Mouse (Mus musculus) stomach, embryonic 15.5 days (tissue): ENCODE measurements around the gene Ttc39b. TPM values are rescaled to one million over a fixed set of nuclear protein-coding genes. Genes with fewer than 3 reads are reported as not detected.

Experiments used
- ATAC-seq: fragments of 200-750 bp; cut with Nextera tagmentation; 2 replicates; pipeline ENCODE4 v1.8.0; 2017; ENCODE audit warnings: low read depth, moderate number of reproducible peaks, moderate TSS enrichment; ENCODE audit not compliant: insufficient read depth, low FRiP score
- H3K27ac ChIP-seq: fragments of 300-500 bp; sonication (generic); 2 replicates; pipeline ENCODE4 v1.5.1; 2015; ENCODE audit warnings: mild to moderate bottlenecking, inconsistent platforms
- H3K27me3 ChIP-seq: fragments of 300-500 bp; sonication (generic); replicated peaks from 2 replicates; pipeline ENCODE4 v1.6.1; 2015; ENCODE audit warnings: inconsistent platforms
- H3K36me3 ChIP-seq: fragments of 300-500 bp; sonication (generic); 2 replicates; pipeline ENCODE4 v1.6.1; 2015; ENCODE audit warnings: inconsistent platforms
- H3K4me1 ChIP-seq: fragments of 300-500 bp; sonication (generic); 2 replicates; pipeline ENCODE4 v1.6.1; 2015; ENCODE audit warnings: inconsistent platforms
- H3K4me2 ChIP-seq: fragments of 300-500 bp; sonication (generic); 2 replicates; pipeline ENCODE4 v1.6.1; 2015; ENCODE audit warnings: mild to moderate bottlenecking, inconsistent platforms
- H3K4me3 ChIP-seq: fragments of 300-500 bp; sonication (generic); replicated peaks from 2 replicates; pipeline ENCODE4 v1.5.1; 2015; ENCODE audit warnings: inconsistent platforms
- H3K9ac ChIP-seq: fragments of 300-500 bp; sonication (generic); 2 replicates; pipeline ENCODE4 v1.6.1; 2015; ENCODE audit warnings: inconsistent platforms
- H3K9me3 ChIP-seq: fragments of 300-500 bp; sonication (generic); 2 replicates; pipeline ENCODE4 v1.6.1; 2016; ENCODE audit warnings: inconsistent platforms
- WGBS: fragments of 180-500 bp; shearing (Covaris S2); methylation state at CpG from one replicate; pipeline ENCODE4 v1.1.7; 2015; 5-methylcytosine and 5-hydroxymethylcytosine counted together
- polyA plus RNA-seq: library from polyadenylated mRNA; unstranded; fragments of >200 nt; fragmentation: Nextera tagmentation; extraction: Ambion mirVana; gene quantifications from 2 replicates; pipeline ENCODE4 v1.2.1, GENCODE M21; 2015

Ttc39b gene
- polyA plus RNA-seq, 1 experiment from 2014 or later = 3.3 TPM

DNA sequence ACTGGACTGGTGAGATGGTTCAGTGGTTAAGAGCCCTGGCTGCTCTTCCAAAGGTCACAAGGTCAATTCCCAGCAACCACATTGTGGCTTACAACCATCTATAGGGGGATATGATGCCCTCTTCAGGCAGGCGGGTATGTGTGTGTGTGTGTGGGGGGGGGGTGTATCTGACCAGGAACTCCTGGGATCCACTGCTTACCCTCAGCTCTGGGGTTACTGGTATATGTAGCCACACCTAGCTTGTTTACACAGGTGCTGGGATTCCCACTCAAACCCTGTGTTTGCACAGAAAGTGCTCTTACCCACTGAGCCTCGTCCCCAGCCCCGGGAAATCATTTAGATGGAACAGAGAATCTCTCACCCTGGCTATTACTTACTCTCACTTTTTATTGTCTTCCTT lies 13.7 kb upstream of the Ttc39b start:
- Histone ChIP-seq H3K27ac (no peak overlapping the region), H3K4me2 (no peak overlapping the region), H3K36me3 (no peaks in the 10 kb centered on the region), H3K9me3 (no peaks in the 10 kb centered on the region), H3K4me3 (no peak overlapping the region), H3K4me1 (0 out of 2 replicates have a peak, but pooled peaks cover 3% of the 10 kb centered on the region), H3K9ac (no peak overlapping the region), H3K27me3 (no peaks in the 10 kb centered on the region)
- ATAC-seq = peak; percentile 63; the same call in 1 of the 2 replicates
- WGBS = 59% methylated on average over 3 of the region's 3 CpGs

DNA sequence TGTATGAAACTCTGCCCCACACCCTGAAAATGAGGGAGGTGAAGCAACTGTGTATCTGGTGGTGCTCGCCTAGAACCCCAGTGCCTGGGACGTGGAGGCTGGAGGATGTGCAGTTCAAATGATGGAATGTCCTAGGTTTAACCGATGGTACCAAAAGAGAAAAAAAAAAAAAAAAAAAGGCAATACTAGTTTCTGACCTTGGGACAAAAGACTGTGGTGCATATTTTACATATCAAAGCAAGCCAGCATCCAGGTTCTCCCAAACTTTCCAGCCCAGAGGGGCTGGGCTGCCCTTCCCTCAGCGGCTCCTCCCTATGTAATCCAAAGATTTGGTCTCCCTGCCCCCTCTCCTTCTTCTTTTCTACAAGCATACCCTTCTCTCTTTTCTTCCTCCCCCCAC lies 6.3 kb upstream of the Ttc39b start:
- Histone ChIP-seq H3K4me2 (no peak overlapping the region), H3K4me1 (no peaks in the 10 kb centered on the region), H3K9ac (no peak overlapping the region), H3K36me3 (no peaks in the 10 kb centered on the region), H3K4me3 (no peak overlapping the region), H3K27me3 (0 out of 2 replicates have a peak, but pooled peaks cover 4% of the 10 kb centered on the region), H3K27ac (no peak overlapping the region), H3K9me3 (no peaks in the 10 kb centered on the region)
- WGBS = 82% methylated on average over 4 of the region's 4 CpGs
- ATAC-seq = no peak

DNA sequence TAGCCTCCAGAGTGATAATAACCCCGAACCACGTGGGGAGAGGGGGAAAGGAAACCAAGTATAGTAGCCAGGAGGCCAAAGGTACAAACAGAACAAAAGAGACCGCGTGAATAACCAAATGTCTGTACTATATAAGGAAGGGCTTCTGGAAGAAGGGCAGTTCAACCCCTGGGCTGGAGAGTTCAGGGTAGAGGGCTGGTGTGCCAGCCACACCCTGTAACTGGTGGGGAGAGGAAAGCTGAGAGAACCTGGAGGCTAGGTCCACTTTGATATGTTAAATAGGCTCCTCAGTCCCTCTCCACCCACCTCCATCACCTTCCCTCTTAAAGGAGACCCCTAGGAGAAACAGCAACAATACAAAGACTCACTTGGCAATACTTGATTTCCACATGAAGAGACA lies 5.6 kb upstream of the Ttc39b start:
- 58% methylated on average over 4 of the region's 4 CpGs for WGBS
- Histone ChIP-seq H3K27ac (no peak overlapping the region), H3K9ac (no peak overlapping the region), H3K36me3 (no peaks in the 10 kb centered on the region), H3K4me2 (no peak overlapping the region), H3K27me3 (0 out of 2 replicates have a peak, but pooled peaks cover 7% of the 10 kb centered on the region), H3K4me3 (no peak overlapping the region), H3K9me3 (no peaks in the 10 kb centered on the region), H3K4me1 (no peaks in the 10 kb centered on the region)
- ATAC-seq = no peak

DNA sequence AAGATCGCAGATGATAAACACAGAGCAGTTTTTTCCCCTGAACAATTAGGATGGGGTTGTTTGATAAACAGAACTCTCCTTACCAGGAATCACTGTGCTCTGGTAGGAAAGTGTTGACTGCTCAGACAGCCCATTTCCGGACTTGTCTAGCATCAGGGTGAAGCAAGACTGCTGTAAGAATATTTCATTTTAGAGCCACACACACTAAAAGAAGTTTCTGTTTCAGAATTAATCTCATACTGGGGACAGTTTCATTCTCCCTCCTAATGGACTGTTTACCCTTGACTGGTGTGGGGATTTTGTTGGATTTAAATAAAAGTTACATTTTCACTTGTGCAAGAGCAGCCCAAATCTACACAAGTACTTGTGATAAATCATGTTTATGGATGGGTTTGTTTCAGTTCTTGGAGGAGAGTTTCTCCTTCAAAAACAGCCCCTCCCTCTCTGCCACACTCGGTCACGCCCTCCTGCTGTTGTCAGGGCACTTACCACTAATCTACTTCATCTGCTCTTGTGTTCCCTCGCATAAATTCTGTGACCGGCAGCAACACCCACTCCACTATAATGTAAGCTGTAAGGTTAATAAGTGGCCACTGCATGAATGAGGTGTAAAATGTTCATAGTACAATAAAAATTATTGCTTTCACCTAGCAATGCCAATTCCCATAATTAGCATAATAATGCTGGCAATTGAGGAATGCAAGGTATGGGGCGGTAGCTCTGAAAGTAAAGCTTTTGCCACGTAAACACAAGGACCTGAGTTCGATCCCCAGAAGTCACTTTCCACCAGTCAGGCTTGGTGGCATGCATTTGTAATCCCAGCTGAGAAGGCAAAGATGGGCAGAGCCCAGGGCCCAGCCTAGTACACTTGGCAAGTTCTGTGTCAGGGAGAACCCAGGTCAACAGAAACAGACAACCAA lies 4.2 kb upstream of the Ttc39b start:
- no peak for ATAC-seq
- Histone ChIP-seq H3K4me2 (no peak overlapping the region), H3K9me3 (no peaks in the 10 kb centered on the region), H3K4me3 (no peak overlapping the region), H3K27ac (no peak overlapping the region), H3K36me3 (no peaks in the 10 kb centered on the region), H3K4me1 (0 out of 2 replicates have a peak, but pooled peaks cover under 1% of the 10 kb centered on the region), H3K27me3 (0 out of 2 replicates have a peak, but pooled peaks cover 7% of the 10 kb centered on the region), H3K9ac (no peak overlapping the region)
- WGBS = 33% methylated on average over 9 of the region's 9 CpGs

DNA sequence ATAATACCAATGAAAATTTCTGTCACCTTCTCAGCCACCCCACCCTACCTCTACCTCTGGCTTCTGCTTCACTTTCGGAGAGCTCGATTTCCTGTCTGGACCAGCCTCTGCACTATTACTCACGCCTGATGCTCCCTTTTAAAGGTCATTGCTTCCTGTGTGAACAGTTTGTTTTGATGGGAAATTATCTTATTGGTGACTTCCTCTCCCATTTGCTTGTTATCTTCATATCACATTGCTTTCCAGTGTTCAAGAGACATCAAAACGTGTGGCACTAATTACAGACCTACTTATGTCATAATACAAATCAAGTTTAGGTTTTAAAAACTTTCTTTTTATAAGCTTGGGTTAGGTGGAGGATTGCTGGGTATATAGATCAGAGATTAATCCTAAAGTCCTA lies 3.5 kb upstream of the Ttc39b start:
- Histone ChIP-seq H3K9ac (no peak overlapping the region), H3K36me3 (no peaks in the 10 kb centered on the region), H3K4me1 (peaks cover 5% of the 10 kb centered on the region; the same call in 1 of the 2 replicates), H3K27ac (no peak overlapping the region), H3K27me3 (0 out of 2 replicates have a peak, but pooled peaks cover 7% of the 10 kb centered on the region), H3K9me3 (no peaks in the 10 kb centered on the region), H3K4me2 (no peak overlapping the region), H3K4me3 (no peak overlapping the region)
- no peak for ATAC-seq
- WGBS = 58% methylated on average over 4 of the region's 4 CpGs

DNA sequence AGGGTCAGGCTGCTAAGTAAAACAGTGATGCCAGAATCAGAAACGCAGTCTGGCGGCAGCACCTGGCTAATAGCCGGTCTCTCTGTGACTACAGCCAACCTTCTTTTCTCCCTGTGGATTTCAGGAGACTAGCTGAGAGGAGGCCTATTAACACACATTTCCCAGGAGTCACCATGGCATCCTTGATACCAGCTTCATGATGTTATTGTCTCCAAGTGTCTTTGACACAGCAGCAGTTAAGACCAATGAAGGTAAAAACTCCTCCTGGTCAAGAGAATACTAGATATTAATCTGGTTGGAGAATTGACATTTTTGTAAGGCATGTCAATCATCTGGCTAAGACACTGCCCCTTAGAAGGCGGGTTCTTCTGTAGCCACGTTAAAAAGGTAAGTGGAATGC lies 1.3 kb upstream of the Ttc39b start:
- Histone ChIP-seq H3K27ac (no peak overlapping the region), H3K4me1 (peaks cover 5% of the 10 kb centered on the region; the same call in 1 of the 2 replicates), H3K9me3 (no peaks in the 10 kb centered on the region), H3K9ac (no peak overlapping the region), H3K27me3 (0 out of 2 replicates have a peak, but pooled peaks cover 7% of the 10 kb centered on the region), H3K4me3 (no peak overlapping the region), H3K36me3 (no peaks in the 10 kb centered on the region), H3K4me2 (no peak overlapping the region)
- ATAC-seq = no peak
- WGBS = 57% methylated on average over 5 of the region's 5 CpGs

DNA sequence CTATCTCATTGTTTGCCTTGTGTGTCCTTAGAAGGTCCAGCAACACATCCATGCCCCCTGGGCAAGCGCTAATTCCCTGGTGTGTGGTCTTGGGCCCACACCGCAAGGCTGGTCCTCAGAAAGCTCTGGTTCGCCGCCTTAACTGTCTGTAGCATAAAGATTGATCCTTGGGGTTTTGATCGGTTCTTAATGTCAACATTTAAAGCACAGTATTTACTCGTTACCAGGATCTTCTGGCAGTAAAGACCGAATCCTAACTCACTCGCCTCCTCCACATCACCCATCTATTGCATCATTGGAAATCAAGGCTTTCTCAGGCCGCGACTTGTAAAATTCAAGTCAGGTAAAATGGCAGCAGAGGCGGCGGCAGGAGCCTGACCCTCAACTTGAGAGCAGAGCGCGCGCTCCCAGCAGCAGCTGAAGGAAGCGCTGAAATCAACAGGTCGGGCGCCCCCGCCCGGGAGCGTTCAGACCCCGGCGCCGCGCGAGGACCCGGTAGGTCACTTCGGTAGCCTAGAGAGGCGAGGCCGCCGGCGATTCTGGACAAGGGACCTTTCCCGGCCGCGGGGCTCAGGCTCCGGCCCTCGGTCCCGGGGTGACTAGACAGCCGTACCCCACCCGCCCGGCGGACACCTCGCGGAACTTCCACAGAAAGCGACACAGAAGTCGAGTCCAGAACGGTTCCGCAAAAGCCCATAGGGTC lies 703 bp downstream of the Ttc39b start:
- peak overlapping the region; percentile 71 for H3K27ac ChIP-seq
- peak; percentile 36; the same call in 1 of the 2 replicates for ATAC-seq
- peak overlapping the region; percentile 75 for H3K4me3 ChIP-seq
- 2% methylated on average over 48 of the region's 48 CpGs for WGBS
- 0 out of 2 replicates have a peak, but pooled peaks cover 7% of the 10 kb centered on the region for H3K27me3 ChIP-seq
- H3K4me1 ChIP-seq = peaks cover 5% of the 10 kb centered on the region; the same call in 1 of the 2 replicates
- peak overlapping the region; percentile 56 for H3K9ac ChIP-seq
- peak overlapping the region; percentile 95 for H3K4me2 ChIP-seq
- no peaks in the 10 kb centered on the region for H3K36me3 ChIP-seq
- no peaks in the 10 kb centered on the region for H3K9me3 ChIP-seq

DNA sequence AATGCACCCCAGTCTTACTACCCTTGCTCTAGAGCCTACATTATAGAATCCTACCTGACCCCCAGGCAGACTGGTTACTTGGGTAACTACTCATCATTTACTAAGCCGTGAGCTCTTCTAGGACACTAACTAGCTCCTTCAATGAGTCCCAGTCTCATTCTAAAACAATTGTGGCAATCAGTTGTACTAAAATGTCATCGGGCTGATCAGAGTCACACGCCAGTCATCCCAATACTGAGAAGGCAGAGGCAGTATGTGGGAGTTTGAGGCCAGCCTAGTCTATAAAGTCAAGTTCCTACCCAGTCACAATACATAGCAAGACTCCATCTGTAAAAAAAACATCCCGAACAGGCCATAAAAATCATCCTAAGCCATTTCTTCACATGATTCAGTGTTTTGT lies 4.3 kb downstream of the Ttc39b start:
- Histone ChIP-seq H3K4me2 (no peak overlapping the region), H3K9me3 (no peaks in the 10 kb centered on the region), H3K27me3 (no peaks in the 10 kb centered on the region), H3K36me3 (no peaks in the 10 kb centered on the region), H3K4me1 (peaks cover 13% of the 10 kb centered on the region; the same call in 1 of the 2 replicates), H3K27ac (no peak overlapping the region), H3K9ac (no peak overlapping the region), H3K4me3 (no peak overlapping the region)
- ATAC-seq = no peak
- 93% methylated on average over 4 of the region's 4 CpGs for WGBS

DNA sequence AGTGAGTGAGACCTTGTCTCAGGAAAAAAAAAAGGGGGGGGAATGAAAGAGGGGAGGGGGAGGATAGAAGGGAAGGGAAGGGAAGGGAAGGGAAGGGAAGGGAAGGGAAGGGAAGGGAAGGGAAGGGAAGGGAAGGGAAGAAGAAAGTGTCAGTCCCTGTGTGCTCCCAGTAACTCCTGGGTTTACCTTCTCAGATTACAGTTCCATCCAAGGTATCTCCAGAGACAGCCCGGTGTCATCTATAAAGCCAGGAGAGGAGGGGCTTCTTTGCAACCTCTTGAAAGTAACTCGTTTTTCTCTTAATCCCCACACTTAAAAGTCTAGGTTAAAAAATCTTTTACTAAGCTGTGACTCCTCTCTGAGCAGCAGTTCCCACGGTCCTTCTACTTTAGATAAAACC lies 5.3 kb downstream of the Ttc39b start:
- peaks cover 17% of the 10 kb centered on the region; the same call in 1 of the 2 replicates for H3K4me1 ChIP-seq
- H3K4me3 ChIP-seq = no peak overlapping the region
- no peak for ATAC-seq
- no peaks in the 10 kb centered on the region for H3K27me3 ChIP-seq
- no peak overlapping the region for H3K4me2 ChIP-seq
- H3K9ac ChIP-seq = no peak overlapping the region
- WGBS = 18% methylated on average over 3 of the region's 3 CpGs
- no peaks in the 10 kb centered on the region for H3K9me3 ChIP-seq
- H3K36me3 ChIP-seq = no peaks in the 10 kb centered on the region
- H3K27ac ChIP-seq = no peak overlapping the region

DNA sequence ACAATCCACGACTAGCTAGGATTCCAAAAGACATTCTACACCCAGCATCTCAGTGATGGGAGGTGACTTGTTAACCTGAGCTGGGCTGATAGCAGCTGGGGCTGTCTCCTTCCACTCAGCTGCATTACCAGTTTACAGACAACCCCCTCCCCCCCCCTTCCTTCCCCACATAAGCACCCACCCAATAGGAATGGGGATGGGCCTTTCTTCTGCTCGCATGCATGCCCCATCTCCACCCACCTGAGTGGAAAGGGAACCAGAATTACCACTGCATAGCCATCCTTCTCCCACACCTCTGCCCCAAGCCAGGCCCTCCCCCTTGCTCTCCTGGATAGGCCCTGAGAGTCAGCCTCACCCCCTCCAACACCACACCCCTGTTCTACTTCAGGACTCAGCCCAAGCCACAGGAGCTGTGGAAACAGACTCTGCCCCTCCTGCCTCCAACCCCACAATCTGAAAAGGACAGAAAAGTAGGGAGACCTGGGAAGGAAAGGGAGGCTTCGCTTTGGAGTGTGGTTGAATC lies 6.2 kb downstream of the Ttc39b start:
- Histone ChIP-seq H3K9ac (no peak overlapping the region), H3K4me2 (no peak overlapping the region), H3K9me3 (no peaks in the 10 kb centered on the region), H3K27ac (no peak overlapping the region), H3K4me3 (no peak overlapping the region), H3K4me1 (peaks cover 12% of the 10 kb centered on the region; the same call in 1 of the 2 replicates), H3K27me3 (no peaks in the 10 kb centered on the region), H3K36me3 (no peaks in the 10 kb centered on the region)
- 0 out of 2 replicates have a peak, but pooled peaks have one; percentile 56 for ATAC-seq
- WGBS = 67% methylated on average over 3 of the region's 3 CpGs

DNA sequence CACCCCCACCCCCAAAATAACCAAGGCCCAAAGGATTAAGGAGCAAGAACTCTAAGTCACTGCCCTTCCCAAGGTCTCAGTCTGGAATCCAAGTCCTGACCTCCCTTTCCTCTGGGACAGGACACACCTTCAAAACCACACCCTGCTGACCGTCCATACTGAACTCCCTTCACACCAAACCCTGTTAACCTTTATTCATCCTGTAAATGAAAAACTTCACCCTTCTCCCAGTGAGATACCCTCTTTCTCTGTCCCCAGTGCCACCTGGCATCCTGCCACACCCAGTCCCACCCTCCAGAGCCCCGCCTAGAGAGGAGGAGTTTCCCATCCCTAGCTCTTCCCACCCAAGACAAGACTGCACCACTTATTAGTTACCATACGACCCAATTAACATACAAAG lies 7.3 kb downstream of the Ttc39b start:
- no peak overlapping the region for H3K27ac ChIP-seq
- ATAC-seq = no peak
- no peaks in the 10 kb centered on the region for H3K36me3 ChIP-seq
- H3K27me3 ChIP-seq = no peaks in the 10 kb centered on the region
- 68% methylated on average over 3 of the region's 3 CpGs for WGBS
- H3K9ac ChIP-seq = no peak overlapping the region
- no peak overlapping the region for H3K4me3 ChIP-seq
- peaks cover 12% of the 10 kb centered on the region; the same call in 1 of the 2 replicates for H3K4me1 ChIP-seq
- no peaks in the 10 kb centered on the region for H3K9me3 ChIP-seq
- H3K4me2 ChIP-seq = no peak overlapping the region
